Mouse (Mus musculus) gastrocnemius, postnatal 25 days (tissue): ENCODE measurements around the gene Dnase1l2. TPM values are rescaled to one million over a fixed set of nuclear protein-coding genes. Genes with fewer than 3 reads are reported as not detected.
"Not testable (repeated sequence)": the region's sequence is repeated elsewhere in the genome, so short reads cannot be mapped to it uniquely, and the experiment has no call there.

Experiments
- DNase-seq: peaks from one replicate; pipeline ENCODE4 v3.0.0; 2022
- total RNA-seq, 2 experiments: library from RNA; stranded (reverse); gene quantifications; 1 replicate in 1 of 2; 2 replicates in 1 of 2; pipeline ENCODE4 v1.2.3; 2021

Dnase1l2 gene
- total RNA-seq, 2 experiments from 2014 or later = 1.0 to 1.5 TPM

GRCm38 (mm10) chr17:24429201-24429983 lies 13.5 kb downstream of the Dnase1l2 start:
- DNase-seq = peak; percentile 55

DNA sequence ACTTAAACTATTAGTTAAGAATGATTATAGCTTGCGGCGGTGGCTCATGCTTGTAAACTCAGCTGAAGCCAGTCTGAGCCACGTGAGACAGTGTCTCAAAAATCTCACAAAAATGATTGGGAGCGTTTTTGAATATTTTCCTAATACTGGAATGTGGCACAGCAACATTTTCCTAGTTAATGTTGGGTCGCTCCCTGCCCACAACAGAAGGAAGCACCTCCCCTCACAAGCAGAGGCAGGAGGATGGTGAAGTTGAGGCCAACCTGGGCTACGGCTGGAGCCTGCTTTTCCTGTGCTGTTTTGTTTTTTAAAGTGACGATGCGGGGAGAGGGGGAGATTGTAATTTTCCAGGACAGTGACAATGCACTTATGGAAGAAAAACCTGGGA lies 15.7 kb downstream of the Dnase1l2 start:
- no peak for DNase-seq

- peak; percentile 98 for DNase-seq
Observed at GRCm38 (mm10) chr17:24426471-24427169, 16.3 kb downstream of the Dnase1l2 start, which contains the start of gene Eci1. Gene Eci1 (plus strand): TSS chr17:24426641.

- DNase-seq = no peak
Observed at GRCm38 (mm10) chr17:24425905-24426304, 17.0 kb downstream of the Dnase1l2 start.

GRCm38 (mm10) chr17:24425326-24425725 lies 17.6 kb downstream of the Dnase1l2 start:
- not testable (repeated sequence) for DNase-seq

GRCm38 (mm10) chr17:24424489-24424888 lies 18.4 kb downstream of the Dnase1l2 start:
- DNase-seq = no peak

DNA sequence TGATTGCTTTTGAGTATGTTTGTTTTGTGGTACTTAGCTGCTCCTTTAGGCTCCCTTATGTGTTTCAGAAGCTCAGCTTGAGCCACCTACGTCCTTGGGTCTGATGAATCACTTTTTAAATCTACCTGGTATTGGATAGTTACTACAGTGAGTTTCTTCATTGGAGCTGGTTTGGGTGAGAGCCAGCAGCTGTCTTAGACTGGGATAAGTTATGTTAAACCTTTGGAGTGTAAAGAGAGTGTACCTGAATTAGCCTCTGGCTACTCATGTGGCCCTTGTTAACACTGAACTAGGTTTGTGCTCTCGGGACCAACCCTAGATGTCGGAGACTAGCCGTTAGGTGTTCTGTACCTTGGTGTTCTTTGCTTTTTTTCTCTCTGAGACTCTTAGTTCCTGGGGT lies 19.8 kb downstream of the Dnase1l2 start:
- DNase-seq = no peak

DNA sequence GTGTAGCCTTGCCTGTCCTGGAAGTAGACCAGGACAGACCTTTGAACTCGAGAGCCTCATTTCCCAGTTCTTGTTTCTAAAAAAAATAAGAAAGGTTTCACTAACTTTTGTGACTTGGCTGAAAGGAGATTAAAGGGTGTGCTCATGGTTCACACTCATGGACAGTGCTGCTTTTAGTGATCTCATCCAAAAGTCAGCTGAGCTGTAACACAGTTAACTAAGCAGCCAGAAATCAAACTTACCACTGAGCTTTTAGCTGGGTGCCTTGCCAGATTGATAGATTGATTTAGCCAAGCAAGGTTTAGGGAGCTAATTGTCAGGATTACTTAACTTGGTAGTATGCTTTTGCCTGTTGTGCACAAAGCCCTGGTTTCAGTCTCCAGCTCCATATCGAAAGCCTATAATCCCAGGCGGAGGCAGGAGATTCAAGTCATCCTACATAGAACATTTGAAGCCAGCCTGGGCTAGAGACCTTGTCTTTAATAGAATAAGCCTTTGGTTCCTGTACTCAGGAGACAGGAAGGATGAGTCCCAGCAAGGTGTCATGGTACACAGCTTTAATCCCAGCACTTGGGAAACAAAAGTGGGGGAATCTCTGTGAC lies 26.8 kb downstream of the Dnase1l2 start:
- DNase-seq = no peak

- no peak for DNase-seq
Observed at GRCm38 (mm10) chr17:24415011-24415410, 27.9 kb downstream of the Dnase1l2 start.

- peak; percentile 97 for DNase-seq
Observed at GRCm38 (mm10) chr17:24414230-24414976, 28.5 kb downstream of the Dnase1l2 start, which contains the start of gene Rnps1. Gene Rnps1 (plus strand): TSS chr17:24414565.

DNA sequence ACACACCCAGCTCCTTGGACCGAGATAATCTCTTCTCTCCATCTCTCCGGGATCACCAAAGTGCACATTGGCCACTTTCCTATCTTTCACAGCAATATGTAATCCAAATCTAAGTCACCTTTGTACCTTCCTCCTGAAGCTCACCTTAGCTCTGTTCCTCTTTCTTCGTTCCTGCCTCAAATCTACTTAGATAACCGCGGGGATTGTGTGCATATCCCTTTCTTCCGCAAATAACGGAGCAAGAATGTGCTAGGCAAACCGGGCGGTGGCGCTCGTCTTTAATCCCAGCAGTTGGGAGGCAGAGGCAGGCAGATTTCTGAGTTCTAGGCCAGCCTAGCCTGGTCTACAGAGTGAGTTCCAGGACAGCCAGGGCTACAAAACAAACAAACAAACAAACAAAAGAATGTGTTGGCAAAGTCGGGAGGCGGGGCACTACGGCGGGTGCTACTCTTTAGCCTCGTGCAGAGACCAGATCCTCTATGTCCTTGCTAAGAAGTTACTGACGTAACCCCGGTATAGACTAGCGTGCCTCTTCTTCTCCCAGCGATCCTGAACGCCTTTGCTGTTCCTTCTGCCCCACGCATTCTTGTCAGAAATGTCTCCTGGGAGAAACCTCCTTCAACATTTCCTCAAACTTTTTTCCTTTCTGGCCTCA lies 29.2 kb downstream of the Dnase1l2 start:
- DNase-seq = no peak

DNA sequence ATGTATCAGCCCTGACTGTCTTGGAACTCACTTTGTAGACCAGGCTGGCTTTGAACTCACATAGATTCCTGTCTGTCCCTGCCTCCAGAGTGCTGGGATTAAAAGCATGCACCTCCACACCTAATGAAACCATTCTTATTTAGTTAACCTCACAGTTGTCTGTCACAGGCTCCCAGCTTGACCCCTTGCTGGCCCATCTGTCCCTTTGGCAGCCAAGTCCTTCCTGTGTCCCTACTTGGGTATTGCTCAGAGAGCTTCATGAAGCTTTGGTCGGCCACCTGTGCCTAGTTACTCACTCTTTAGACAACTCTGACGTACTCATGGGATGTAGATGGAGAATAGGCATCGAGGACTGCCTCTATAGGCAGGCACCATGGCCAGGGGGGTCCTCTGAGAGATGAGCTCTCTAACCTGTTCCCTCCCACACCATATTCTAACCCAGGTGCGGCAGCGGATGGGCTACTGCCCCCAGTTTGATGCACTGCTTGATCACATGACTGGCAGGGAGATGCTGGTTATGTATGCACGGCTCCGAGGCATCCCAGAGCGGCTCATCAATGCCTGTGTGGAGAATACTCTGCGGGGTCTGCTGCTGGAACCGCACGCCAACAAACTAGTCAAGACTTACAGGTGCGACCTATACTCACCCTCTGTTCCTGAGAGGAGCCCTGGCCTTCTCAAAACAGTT lies 35.6 kb downstream of the Dnase1l2 start:
- DNase-seq = no peak

DNA sequence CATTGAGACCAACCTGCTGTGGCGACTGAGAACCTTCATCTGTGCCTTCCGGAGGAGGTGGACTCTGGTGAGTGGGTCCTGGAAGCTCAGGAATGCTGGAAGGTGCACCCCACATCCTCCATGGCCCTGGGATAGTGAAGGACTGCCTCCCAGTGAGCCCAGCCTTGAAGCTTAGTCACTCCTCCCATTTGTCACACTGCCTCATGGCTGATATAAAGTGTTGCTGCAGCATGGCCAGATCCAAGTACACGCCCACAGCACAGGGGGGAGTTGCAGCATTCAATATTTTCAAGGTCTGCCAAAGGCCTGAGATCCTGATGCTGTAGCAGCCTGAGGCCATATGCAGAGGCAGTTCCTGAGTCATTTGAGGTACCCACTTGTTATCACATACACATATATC lies 40.5 kb downstream of the Dnase1l2 start:
- DNase-seq = no peak

DNA sequence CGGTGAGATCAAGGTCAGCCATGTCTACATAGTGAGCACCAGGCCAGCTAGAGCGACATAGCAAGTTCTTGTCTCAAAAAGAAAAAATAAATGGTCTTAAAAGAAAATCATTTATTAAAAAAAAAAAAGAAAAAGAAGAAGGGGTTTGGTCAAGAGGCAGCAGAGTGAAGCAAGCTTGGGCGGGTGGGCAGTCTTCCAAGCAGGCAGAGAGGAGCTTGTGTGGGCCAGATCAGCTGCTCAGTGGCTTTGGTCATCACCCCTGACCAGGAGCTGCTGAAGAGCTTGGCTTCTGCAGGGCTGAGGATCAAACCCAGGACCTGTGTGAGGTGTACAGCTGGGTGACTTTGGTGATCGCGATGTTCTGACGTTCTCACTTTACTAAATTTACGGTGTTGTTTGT lies 48.4 kb downstream of the Dnase1l2 start:
- no peak for DNase-seq

DNA sequence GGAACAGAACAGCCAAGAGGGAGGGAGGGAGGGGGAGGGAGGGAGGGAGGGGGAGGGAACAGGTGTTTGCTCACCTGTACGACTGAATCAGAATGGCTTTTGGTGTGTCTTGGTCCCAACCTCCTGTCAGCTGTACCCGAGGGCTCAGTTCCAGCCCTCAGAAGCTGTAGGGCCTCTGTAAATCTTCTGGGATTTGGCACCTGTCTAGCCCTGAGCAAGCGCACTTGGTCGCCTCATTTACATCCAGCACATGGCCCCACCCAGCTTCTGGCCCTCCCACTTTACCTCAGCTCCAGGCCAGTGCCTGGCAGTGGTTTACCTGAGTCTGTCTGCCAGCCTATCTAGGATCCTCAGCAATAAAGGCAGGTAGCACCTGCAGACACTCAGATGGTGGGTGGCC lies 49.4 kb downstream of the Dnase1l2 start:
- DNase-seq = no peak

- no peak for DNase-seq
Observed at GRCm38 (mm10) chr17:24391149-24391548, 51.8 kb downstream of the Dnase1l2 start.

Other genes starting within 250 kb of the Dnase1l2 start
- 1 to 10 TPM; 4.1 to 4.6 TPM for gene Tbc1d24, start 237.5 kb downstream of the Dnase1l2 start, total RNA-seq
- gene Ntn3, start 233.6 kb downstream of the Dnase1l2 start, total RNA-seq = under 1 TPM; 0.35 to 0.56 TPM
- 1 to 10 TPM; 1.4 to 1.9 TPM for gene Tedc2, start 222.3 kb downstream of the Dnase1l2 start, total RNA-seq
- 1 to 10 TPM in 1 of 2 experiments, under 1 TPM in 1; 0.61 to 1.1 TPM for gene Ccnf, start 191.6 kb downstream of the Dnase1l2 start, total RNA-seq
- gene Abca17, start 92.0 kb downstream of the Dnase1l2 start, total RNA-seq = not detected
- gene Abca3, start 91.2 kb downstream of the Dnase1l2 start, total RNA-seq = 1 to 10 TPM; 6.7 to 7.3 TPM
- gene Rnps1, start 28.5 kb downstream of the Dnase1l2 start, total RNA-seq = 10 to 100 TPM; 47.3 to 50.6 TPM
- 100 to 1,000 TPM; 134 to 161 TPM for gene Eci1, start 16.5 kb downstream of the Dnase1l2 start, total RNA-seq
- 10 to 100 TPM in 1 of 2 experiments, 1 to 10 TPM in 1; 9.4 to 10.2 TPM for gene E4f1, start 27.2 kb upstream of the Dnase1l2 start, total RNA-seq
- gene Pgp, start 27.3 kb upstream of the Dnase1l2 start, total RNA-seq = 10 to 100 TPM; 50.8 to 55.0 TPM
- gene Bricd5, start 30.8 kb upstream of the Dnase1l2 start, total RNA-seq = not detected
- 10 to 100 TPM; 10.5 to 11.7 TPM for gene Mlst8, start 36.0 kb upstream of the Dnase1l2 start, total RNA-seq
- gene Caskin1, start 45.5 kb upstream of the Dnase1l2 start, total RNA-seq = under 1 TPM; 0.10 to 0.11 TPM
- 10 to 100 TPM; 33.2 to 36.7 TPM for gene Traf7, start 84.8 kb upstream of the Dnase1l2 start, total RNA-seq
- gene Rab26, start 91.1 kb upstream of the Dnase1l2 start, total RNA-seq = under 1 TPM in 1 of 2 experiments, not detected in 1; 0.23 TPM
- 10 to 100 TPM; 20.2 to 21.1 TPM for gene Pkd1, start 106.7 kb upstream of the Dnase1l2 start, total RNA-seq
- gene Tsc2, start 189.5 kb upstream of the Dnase1l2 start, total RNA-seq = 10 to 100 TPM; 65.8 to 67.8 TPM
- gene Nthl1, start 189.6 kb upstream of the Dnase1l2 start, total RNA-seq = 1 to 10 TPM; 2.6 to 4.2 TPM
- 10 to 100 TPM; 36.6 to 41.8 TPM for gene Slc9a3r2, start 207.2 kb upstream of the Dnase1l2 start, total RNA-seq
- gene Npw, start 215.4 kb upstream of the Dnase1l2 start, total RNA-seq = not detected
- 10 to 100 TPM; 17.7 to 20.2 TPM for gene Zfp598, start 226.6 kb upstream of the Dnase1l2 start, total RNA-seq
- not detected for gene Syngr3, start 246.8 kb upstream of the Dnase1l2 start, total RNA-seq